Mouse (Mus musculus): Measurements from ENCODE around the gene Tmem208. TPM values are rescaled to one million over a fixed set of nuclear protein-coding genes. Genes with fewer than 3 reads are reported as not detected.

The Tmem208 gene
- polyA plus RNA-seq, 1 experiment = 3.4 TPM

- peaks cover 55% of the 10 kb centered on the region for H3K27me3 ChIP-seq (ENCODE audit: control insufficient read depth)
- no peaks in the 10 kb centered on the region for H3K36me3 ChIP-seq (ENCODE audit: control insufficient read depth)
- H3K4me1 ChIP-seq (ENCODE audit: control insufficient read depth) = peaks cover 47% of the 10 kb centered on the region
- H3K4me3 ChIP-seq (replicated peaks) = no peak overlapping the region
- TF ChIP-seq GATA1 (IDR thresholded peaks at IDR 0.05; ENCODE audit: low read length) = no peak
- no peak for TF ChIP-seq TAL1 (IDR thresholded peaks at IDR 0.05; ENCODE audit: low read length)
- peaks cover 10% of the 10 kb centered on the region; the same call in 1 of the 2 replicates for H3K9me3 ChIP-seq (ENCODE audit: control insufficient read depth, low read length)
These were observed 19.2 kb downstream of the Tmem208 start for GRCm38 (mm10) chr8:105345061-105345975.

- H3K27me3 ChIP-seq (ENCODE audit: control insufficient read depth) = peaks cover 70% of the 10 kb centered on the region
- H3K4me1 ChIP-seq (ENCODE audit: control insufficient read depth) = peaks cover 37% of the 10 kb centered on the region
- TF ChIP-seq GATA1 (IDR thresholded peaks at IDR 0.05; ENCODE audit: low read length) = no peak
- TF ChIP-seq TAL1 (IDR thresholded peaks at IDR 0.05; ENCODE audit: low read length) = no peak
These were observed 20.7 kb downstream of the Tmem208 start for GRCm38 (mm10) chr8:105346611-105347427.

GRCm38 (mm10) chr8:105347428-105348221 is 21.5 kb downstream of the Tmem208 start, which contains the start of gene Fhod1:
Gene Fhod1, minus strand, starts transcription at chr8:105347953.
- Histone ChIP-seq H3K27me3 (ENCODE audit: control insufficient read depth) (peaks cover 77% of the 10 kb centered on the region), H3K9me3 (ENCODE audit: control insufficient read depth, low read length) (peaks cover 10% of the 10 kb centered on the region; the same call in 1 of the 2 replicates), H3K4me1 (ENCODE audit: control insufficient read depth) (peaks cover 36% of the 10 kb centered on the region), H3K4me3 (replicated peaks) (peak within 1 kb of the TSS; percentile 62), H3K36me3 (ENCODE audit: control insufficient read depth) (no peaks in the 10 kb centered on the region)
- TF ChIP-seq TAL1 (IDR thresholded peaks at IDR 0.05; ENCODE audit: low read length) = no peak
- no peak for TF ChIP-seq GATA1 (IDR thresholded peaks at IDR 0.05; ENCODE audit: low read length)

More at GRCm38 (mm10) chr8:105346611-105347427, 20.7 kb downstream of the Tmem208 start:
- Histone ChIP-seq H3K36me3 (ENCODE audit: control insufficient read depth) (no peaks in the 10 kb centered on the region), H3K9me3 (ENCODE audit: control insufficient read depth, low read length) (peaks cover 10% of the 10 kb centered on the region; the same call in 1 of the 2 replicates), H3K4me3 (replicated peaks) (peak overlapping the region; percentile 62)

- peaks cover 10% of the 10 kb centered on the region; the same call in 1 of the 2 replicates for H3K9me3 ChIP-seq (ENCODE audit: control insufficient read depth, low read length)
- TF ChIP-seq GATA1 (IDR thresholded peaks at IDR 0.05; ENCODE audit: low read length) = no peak
- TF ChIP-seq TAL1 (IDR thresholded peaks at IDR 0.05; ENCODE audit: low read length) = no peak
- peaks cover 86% of the 10 kb centered on the region for H3K27me3 ChIP-seq (ENCODE audit: control insufficient read depth)
- H3K36me3 ChIP-seq (ENCODE audit: control insufficient read depth) = no peaks in the 10 kb centered on the region
- H3K4me3 ChIP-seq (replicated peaks) = peak within 1 kb of the TSS; percentile 62
- peaks cover 34% of the 10 kb centered on the region for H3K4me1 ChIP-seq (ENCODE audit: control insufficient read depth)
These were observed 22.4 kb downstream of the Tmem208 start, which contains the start of gene Slc9a5 for GRCm38 (mm10) chr8:105348450-105349095. Gene Slc9a5, plus strand, starts transcription at chr8:105348843.

- no peaks in the 10 kb centered on the region for H3K36me3 ChIP-seq (ENCODE audit: control insufficient read depth)
- H3K27me3 ChIP-seq (ENCODE audit: control insufficient read depth) = peaks cover 86% of the 10 kb centered on the region
- H3K4me1 ChIP-seq (ENCODE audit: control insufficient read depth) = peaks cover 34% of the 10 kb centered on the region
- H3K9me3 ChIP-seq (ENCODE audit: control insufficient read depth, low read length) = peaks cover 10% of the 10 kb centered on the region; the same call in 1 of the 2 replicates
- H3K4me3 ChIP-seq (replicated peaks) = peak overlapping the region; percentile 62
- no peak for TF ChIP-seq TAL1 (IDR thresholded peaks at IDR 0.05; ENCODE audit: low read length)
- TF ChIP-seq GATA1 (IDR thresholded peaks at IDR 0.05; ENCODE audit: low read length) = no peak
These were observed 23.1 kb downstream of the Tmem208 start for GRCm38 (mm10) chr8:105349096-105349771.

- peaks cover 34% of the 10 kb centered on the region for H3K4me1 ChIP-seq (ENCODE audit: control insufficient read depth)
- H3K27me3 ChIP-seq (ENCODE audit: control insufficient read depth) = peaks cover 87% of the 10 kb centered on the region
- H3K9me3 ChIP-seq (ENCODE audit: control insufficient read depth, low read length) = peaks cover 10% of the 10 kb centered on the region; the same call in 1 of the 2 replicates
- TF ChIP-seq TAL1 (IDR thresholded peaks at IDR 0.05; ENCODE audit: low read length) = no peak
- TF ChIP-seq GATA1 (IDR thresholded peaks at IDR 0.05; ENCODE audit: low read length) = no peak
- no peak overlapping the region for H3K4me3 ChIP-seq (replicated peaks)
- no peaks in the 10 kb centered on the region for H3K36me3 ChIP-seq (ENCODE audit: control insufficient read depth)
These were observed 24.0 kb downstream of the Tmem208 start for GRCm38 (mm10) chr8:105350186-105350585.

- H3K27me3 ChIP-seq (ENCODE audit: control insufficient read depth) = peaks cover 64% of the 10 kb centered on the region
- H3K36me3 ChIP-seq (ENCODE audit: control insufficient read depth) = no peaks in the 10 kb centered on the region
- peaks cover 9% of the 10 kb centered on the region; the same call in 1 of the 2 replicates for H3K9me3 ChIP-seq (ENCODE audit: control insufficient read depth, low read length)
- H3K4me3 ChIP-seq (replicated peaks) = no peak overlapping the region
- H3K4me1 ChIP-seq (ENCODE audit: control insufficient read depth) = peaks cover 4% of the 10 kb centered on the region
- TF ChIP-seq TAL1 (IDR thresholded peaks at IDR 0.05; ENCODE audit: low read length) (no peak), GATA1 (IDR thresholded peaks at IDR 0.05; ENCODE audit: low read length) (no peak)
These were observed 27.5 kb downstream of the Tmem208 start for GRCm38 (mm10) chr8:105353583-105354135.

All from erythroblast, embryonic 14.5 days (primary cell).